Mouse (Mus musculus) thymus, adult 2 months (tissue): Measurements from ENCODE around the gene Ifitm1.

ENCODE experiments used
- CTCF ChIP-seq: fragments of 200-500 bp; IDR thresholded peaks from 2 replicates; pipeline ENCODE4 v1.5.1; 2012; ENCODE audit warnings: mild to moderate bottlenecking, control low read depth, low read length, moderate library complexity, borderline replicate concordance; ENCODE audit not compliant: control insufficient read depth, poor library complexity, insufficient read depth; ENCODE audit errors: extremely low read depth
- POLR2A ChIP-seq: fragments of 200-500 bp; IDR thresholded peaks from 2 replicates; pipeline ENCODE4 v1.6.1; 2012; ENCODE audit warnings: mild to moderate bottlenecking, low read length, control low read depth, moderate library complexity; ENCODE audit not compliant: control insufficient read depth, poor library complexity, insufficient read depth; ENCODE audit errors: extremely low read depth

GRCm38 (mm10) chr7:141010593-141010992 is 43.6 kb downstream of the Ifitm1 start, which contains the start of gene Ifitm3:
- TF ChIP-seq POLR2A (no peak), CTCF (no peak)
